Mouse (Mus musculus) urinary bladder, adult 2 months (tissue): ENCODE results near the gene Spint2. TPM values are rescaled to one million over a fixed set of nuclear protein-coding genes. Genes with fewer than 3 reads are reported as not detected.
A peak's percentile ranks its signal among the peaks of the same experiment; 100 is the strongest.
"Not testable (repeated sequence)": the region's sequence is repeated elsewhere in the genome, so short reads cannot be mapped to it uniquely, and the experiment has no call there.

Experiments
- DNase-seq: peaks from one replicate; pipeline ENCODE4 v3.0.0; 2022; ENCODE audit warnings: low spot score
- polyA plus RNA-seq: library from polyadenylated mRNA; depleted of rRNA; stranded (reverse); fragments of >200 nt; gene quantifications from 2 replicates; pipeline ENCODE4 v1.2.3, GENCODE M21; 2012

The Spint2 gene
- polyA plus RNA-seq, 1 experiment = 485 TPM

GRCm38 (mm10) chr7:29244732-29245416, 36.8 kb downstream of the Spint2 start:
- no peak for DNase-seq

DNA sequence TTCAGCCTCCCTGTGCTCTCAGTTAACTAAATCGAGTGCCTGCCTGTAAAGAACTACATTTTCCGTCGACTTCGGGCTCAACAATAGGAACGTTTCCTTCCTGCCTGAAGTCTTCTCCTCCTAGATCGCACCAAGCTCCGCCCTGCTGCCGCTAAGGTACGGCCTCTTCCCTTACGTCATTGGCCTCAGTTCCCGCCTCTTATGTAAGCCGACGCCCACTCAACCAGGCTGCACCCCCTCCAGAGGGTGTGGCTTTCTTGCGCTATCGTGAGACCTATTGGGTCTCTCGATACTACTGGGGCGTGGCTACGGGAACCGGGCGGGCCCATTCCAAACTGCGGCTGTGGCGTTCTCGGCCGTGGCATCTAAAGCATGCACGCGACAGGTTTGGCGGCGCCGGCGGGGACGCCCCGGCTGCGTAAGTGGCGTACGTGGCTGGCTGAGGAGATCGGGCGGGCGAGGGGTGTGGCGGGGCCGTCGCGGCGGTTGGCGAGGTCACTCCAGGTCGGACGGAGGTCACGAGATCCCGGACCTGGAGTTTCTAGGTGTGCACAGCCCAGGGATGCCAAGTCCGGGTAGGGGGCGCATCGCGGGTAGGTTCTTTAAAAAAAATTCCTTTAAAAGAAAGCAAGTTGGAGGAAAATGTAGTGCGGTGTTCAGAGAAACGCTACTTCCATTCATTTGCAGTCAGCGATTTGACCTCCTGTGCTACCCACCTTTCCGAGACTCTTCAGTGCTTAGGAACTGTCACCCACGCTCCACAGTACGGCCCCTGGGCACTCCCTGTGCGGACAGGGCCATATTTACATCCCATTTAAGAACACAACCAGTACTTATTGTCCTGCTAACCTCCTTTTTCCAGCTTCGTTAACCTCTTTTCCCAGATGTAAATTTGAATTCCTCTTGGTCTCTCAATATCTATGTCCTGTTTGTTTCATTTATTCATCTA, 43.4 kb downstream of the Spint2 start, which contains the start of gene Yif1b:
TSS of gene Yif1b (plus strand) at position 311 of the 949 bp plus-strand sequence.
- peak; percentile 93 for DNase-seq

- DNase-seq = not testable (repeated sequence)
These were observed 44.1 kb downstream of the Spint2 start for GRCm38 (mm10) chr7:29237596-29237995.

DNA sequence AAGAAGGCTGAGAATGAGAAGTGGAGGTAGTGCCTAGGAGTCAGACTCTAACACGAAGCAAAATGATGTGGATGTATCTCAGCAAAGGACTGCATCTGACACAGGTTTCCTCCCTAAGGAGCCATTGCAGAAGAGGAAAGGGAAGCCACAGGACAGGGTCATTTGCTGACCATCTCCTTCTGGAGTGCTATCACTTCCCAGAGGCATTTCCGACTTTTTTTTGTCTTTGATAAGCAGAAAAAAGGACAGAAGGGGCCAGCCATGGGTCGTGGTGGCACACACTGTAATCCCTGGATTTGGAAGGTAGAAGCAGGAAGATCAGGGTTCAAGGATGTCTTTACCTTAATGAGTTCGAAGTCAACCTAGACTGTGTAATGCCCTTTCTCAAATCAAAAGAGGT, 45.1 kb downstream of the Spint2 start:
- no peak for DNase-seq

- no peak for DNase-seq
These were observed 47.1 kb downstream of the Spint2 start for GRCm38 (mm10) chr7:29234661-29235060.

DNA sequence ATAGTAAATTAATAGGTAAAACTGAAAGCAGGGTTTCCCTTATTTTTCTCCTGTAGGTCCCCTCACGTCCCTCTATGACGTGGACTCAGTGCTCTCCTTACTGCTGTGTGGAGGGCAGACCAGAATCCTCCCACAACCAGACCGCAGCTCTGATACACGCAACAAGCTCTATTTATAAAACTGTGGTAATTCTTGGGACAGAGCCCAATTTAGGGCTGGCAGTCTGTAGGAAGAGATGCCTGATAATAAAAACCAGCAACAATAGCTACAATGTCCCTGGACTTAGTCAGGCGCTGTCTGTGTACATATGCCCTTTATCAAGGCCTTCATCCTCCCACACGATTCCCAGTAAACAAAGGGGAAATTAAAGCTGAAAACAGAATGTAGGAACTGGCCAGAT, 48.0 kb downstream of the Spint2 start:
- no peak for DNase-seq

- DNase-seq = peak; percentile 42
These were observed 49.3 kb downstream of the Spint2 start, which contains the start of gene Kcnk6 for GRCm38 (mm10) chr7:29232247-29233013. TSS of gene Kcnk6 (minus strand) at chr7:29232515.

GRCm38 (mm10) chr7:29231517-29231916, 50.2 kb downstream of the Spint2 start:
- no peak for DNase-seq

GRCm38 (mm10) chr7:29230560-29230959, 51.2 kb downstream of the Spint2 start:
- no peak for DNase-seq

DNA sequence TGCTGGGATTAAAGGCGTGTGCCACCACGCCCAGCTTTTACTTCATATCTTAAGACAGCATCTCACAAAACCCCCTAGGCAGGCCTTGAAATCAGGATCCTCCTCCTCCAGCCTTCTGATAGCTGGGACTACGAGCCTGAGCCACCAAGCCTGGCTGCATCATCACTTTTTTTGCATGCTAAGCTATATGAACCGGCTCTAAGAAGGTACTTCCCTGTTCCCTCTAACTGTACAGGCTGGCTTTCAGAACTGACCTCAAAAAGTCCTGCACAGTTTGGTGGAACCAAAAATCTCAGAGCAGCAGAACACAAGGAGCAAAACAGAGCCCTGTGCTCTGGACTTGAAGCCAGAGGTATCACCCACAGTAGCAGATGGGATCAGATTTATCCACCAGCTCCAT, 53.5 kb downstream of the Spint2 start:
- DNase-seq = no peak

- DNase-seq = no peak
These were observed 56.2 kb downstream of the Spint2 start for GRCm38 (mm10) chr7:29225520-29225919.

DNA sequence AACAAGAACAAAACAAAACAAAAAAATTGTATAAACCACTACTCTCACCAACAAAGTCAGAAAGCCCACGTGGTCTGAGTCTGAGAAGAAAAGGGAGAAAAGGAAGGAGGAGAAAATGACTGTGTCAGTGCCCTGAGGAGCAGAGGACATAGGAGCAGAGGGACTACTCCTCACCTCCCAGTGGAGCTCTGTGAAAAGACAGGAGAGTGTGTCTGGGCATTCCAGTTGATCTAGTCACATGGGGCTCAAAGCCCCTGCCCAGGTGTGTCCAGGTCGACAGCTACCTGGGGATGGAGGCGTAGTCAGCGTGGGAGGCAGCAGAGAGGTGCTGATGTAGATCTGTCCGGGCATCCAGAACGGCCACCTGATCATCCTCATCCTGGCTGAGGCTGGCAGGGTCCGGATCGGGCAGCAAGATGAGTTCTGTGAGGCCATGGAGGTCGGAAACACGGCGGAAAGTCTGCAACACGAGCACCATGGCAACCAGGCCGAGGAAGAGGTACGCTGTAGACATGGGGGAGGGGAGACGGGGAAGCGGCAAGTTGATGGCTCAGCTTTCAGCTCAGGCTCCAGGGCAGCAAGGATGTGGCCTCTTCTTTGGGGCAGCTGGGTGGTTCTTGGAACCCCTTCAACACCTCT, 56.8 kb downstream of the Spint2 start:
- no peak for DNase-seq

DNA sequence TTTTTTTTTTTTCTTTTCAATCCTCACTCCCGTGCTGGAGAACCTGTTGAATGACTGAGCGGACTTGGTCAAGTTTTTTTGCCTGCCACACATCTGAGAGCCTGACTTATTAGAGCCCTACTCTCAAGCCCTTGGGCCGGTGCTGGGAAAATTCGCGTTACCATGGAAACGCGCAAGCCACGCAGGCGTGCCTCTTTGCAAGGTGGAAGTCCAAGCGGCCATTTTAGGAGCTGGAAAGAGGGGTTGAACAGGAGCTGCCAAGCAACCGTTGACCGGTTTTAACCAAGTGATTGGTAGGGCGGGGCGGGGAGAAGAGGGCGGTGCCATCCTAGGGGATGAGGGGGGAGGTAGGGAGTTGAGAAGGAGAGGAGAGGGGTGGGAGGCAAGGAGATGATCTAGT, 66.9 kb downstream of the Spint2 start:
- DNase-seq = no peak

DNA sequence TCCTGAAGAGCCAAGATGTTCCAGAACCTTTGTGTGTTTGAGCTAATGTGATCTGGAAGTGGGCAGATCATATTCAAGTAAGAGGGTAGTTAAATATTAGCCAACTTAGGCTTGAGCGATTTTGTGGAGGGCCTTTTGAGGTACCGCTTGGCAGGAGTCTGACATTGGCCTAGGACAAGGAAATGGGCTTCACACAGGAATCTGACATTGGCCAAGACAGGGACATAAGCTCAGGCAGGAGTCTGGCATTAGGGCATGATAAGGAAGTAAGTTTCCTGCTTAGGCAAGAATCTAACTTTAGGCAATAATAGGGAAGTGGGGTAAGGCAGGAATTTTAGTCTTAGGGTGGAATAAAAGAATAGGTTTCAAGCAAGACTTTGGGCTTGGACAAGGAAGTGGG, 67.5 kb downstream of the Spint2 start:
- DNase-seq = no peak

GRCm38 (mm10) chr7:29213675-29214082, 68.0 kb downstream of the Spint2 start, which contains the start of gene Catsperg1:
TSS of gene Catsperg1 (minus strand) at chr7:29214035.
- DNase-seq = no peak

DNA sequence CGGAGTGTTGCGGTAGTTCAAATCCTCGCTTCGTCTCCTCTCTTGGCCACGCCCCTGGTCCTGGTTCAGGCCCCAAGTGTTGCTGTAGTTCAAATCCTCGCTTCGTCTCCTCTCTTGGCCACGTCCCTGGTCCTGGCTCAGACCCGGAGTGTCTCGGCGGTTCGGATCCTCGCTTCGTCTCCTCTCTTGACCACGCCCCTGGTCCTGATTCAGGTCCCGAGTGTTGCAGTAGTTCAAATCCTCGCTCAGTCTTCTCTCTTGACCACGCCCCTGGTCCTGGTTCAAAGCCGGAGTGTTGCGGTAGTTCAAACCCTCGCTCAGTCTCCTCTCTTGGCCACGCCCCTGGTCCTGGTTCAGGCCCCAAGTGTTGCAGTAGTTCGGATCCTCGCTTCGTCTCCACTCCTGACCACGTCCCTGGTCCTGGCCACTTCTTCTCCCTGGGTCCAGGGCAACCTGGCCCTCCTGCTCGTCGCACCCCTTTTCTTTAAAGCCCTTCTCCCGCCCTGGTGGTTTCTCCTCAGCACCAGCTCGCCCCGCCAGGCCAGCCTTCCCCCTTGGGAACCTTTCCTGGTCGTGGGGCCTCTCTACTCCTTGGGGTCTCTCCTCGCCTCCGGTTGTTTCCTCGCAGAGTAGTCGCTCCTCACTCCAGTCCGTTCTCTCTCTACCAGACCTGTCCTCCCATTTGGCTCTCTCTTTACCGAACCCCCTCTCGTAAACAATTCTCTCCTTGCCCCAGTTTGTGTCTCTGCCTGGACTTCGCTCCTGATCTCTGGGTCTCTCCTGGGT, 68.7 kb downstream of the Spint2 start:
- DNase-seq = not testable (repeated sequence)

DNA sequence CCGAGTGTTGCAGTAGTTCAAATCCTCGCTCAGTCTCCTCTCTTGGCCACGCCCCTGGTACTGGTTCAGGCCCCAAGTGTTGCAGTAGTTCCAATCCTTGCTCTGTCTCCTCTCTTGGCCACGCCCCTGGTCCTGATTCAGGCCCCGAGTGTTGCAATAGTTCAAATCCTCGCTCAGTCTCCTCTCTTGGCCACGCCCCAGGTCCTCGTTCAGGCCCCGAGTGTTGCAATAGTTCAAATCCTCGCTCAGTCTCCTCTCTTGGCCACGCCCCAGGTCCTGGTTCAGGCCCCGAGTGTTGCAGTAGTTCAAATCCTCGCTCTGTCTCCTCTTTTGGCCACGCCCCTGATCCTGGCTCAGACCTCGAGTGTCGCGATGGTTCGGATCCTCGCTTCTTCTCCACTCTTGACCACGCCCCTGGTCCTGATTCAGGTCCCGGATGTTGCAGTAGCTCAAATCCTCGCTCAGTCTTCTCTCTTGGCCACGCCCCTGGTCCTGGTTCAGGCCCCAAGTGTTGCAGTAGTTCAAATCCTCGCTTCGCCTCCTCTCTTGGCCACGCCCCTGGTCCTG, 69.4 kb downstream of the Spint2 start:
- DNase-seq = no peak

DNA sequence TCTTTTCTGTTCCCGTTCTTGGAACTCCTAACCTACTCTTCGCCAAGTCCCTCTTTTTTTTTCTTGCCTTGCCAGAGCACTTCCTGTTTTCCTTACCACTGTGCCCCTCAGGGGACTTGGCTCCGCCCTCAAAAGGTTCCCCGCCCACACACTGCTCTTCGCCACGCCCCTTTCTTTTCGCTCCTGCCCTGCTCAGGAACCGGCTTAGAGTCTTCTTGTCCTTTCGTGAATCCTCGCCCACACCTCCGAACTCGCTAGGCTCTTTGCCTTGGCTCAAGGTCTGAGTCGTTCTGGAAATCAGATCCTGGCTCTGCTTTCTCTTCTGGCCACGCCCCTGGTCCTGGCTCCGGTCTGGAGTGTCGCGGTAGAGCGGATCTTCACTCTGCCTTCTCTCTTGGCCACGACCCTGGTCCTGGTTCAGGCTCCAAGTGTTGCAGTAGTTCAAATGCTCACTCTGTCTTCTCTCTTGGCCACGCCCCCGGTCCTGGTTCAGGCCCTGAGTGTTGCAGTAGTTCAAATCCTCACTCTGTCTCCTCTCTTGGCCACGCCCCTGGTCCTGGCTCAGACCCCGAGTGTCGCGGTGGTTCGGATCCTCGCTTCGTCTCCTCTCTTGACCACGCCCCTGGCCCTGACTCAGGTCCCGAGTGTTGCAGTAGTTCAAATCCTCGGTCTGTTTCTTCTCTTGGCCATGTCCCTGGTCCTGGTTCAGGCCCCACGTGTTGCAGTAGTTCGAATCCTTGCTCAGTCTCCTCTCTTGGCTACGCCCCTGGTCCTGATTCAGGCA, 70.1 kb downstream of the Spint2 start:
- DNase-seq = peak; percentile 59

GRCm38 (mm10) chr7:29211013-29211412, 70.7 kb downstream of the Spint2 start:
- not testable (repeated sequence) for DNase-seq
